Mouse (Mus musculus) ZHBTc4 (cell line): ENCODE data around the gene Aurkb.

Experiments used
- DNase-seq: peaks from one replicate; pipeline ENCODE4 v3.0.0-alpha.2; 2011; ENCODE audit warnings: low read depth, low spot score

Gene Aurkb

GRCm38 (mm10) chr11:69064259-69065133, 19.0 kb downstream of the Aurkb start:
- DNase-seq = no peak

DNA sequence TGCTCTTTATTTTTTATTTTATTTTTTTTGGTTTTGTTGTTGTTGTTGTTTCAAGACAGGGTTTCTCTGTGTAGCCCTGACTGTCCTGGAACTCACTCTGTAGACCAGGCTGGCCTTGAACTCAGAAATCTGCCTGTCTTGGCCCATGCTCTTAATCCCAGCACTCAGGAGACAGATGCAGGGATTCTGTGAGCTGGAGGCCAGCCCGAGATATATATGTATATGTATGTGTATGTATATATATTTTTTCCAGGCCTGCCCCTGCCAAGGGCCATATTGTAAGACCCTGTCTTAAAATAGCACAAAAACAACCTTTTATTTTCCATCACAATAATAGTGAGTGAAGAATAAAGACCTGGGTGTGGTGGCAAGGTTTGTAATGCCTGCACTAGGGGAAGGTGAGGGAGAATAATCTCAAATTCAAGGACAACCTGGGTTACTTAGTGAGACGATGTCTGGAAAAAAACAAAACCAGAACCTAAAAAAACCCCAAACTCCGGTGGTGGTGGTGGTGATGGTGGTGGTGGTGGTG, 20.0 kb downstream of the Aurkb start:
- DNase-seq = no peak

DNA sequence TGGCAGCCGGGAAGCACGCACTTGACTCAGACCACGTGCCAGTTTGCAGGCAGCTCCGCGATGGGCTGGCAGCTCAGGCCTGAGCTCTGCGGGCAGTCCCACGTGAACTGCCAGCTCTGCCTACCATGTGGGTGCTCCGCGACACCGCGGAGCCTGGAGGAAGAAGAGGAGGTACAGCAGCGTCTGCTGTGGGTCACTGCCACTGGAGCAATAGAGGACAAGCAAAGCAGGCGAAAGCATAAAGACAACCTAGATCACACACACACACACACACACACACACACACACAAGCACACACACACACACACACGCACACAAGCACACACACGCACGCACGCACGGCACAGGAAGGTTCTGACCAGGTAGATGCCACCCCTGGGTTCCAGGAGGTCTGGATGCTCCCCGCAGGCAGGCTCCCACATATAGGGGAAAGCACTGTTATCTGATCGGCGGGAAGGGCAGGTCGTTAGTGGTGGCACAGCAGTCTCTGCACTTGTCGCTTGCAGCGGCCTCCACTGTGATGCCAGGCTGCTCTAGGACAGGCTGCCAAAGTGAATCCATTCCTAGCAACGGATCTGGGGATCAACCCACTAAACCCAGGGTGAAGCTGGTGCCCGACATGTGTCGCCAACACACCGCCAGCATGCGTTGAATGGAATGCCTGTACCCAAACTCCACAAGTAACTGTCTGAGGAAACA, 20.9 kb downstream of the Aurkb start:
- peak; percentile 40 for DNase-seq

DNA sequence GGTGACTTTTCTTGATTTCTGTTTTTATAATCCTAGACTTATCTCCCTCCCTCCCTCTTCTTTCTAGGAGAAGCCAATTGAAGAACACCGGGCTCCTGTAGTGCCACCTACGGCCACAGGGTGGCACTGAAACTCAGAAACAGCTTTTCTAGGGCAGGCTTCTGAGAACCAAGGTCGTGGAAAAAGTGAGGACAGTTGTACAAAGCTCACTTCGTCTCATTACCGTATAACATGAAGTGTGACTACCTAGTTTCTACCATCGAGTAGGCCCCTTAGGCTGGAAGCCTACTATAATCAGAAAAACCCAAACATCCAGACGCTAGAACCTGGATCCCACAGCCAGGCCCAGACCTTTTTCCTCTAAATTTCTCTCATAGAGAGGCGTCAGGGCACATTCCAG, 21.5 kb downstream of the Aurkb start:
- peak; percentile 93 for DNase-seq

- DNase-seq = no peak
Observed at GRCm38 (mm10) chr11:69067601-69068000, 22.2 kb downstream of the Aurkb start.

DNA sequence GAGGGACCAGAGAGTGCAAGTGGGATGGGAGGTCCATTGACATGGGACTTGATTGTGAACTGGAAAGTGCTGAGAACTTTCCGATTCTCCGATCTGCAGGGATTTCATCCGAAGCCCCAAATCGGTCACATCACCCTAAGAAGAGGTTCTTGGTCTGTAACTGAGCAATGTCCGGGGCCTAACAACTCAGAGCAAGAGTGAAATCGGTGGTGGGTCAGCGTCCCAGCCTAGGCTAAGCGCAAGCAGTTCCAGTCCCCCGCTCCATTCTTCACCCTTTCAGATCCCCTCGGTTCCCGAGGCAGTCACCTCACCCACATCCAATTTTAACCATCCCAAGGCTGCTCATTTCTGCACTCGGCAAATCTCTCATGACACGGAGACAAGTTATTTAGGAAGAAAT, 24.6 kb downstream of the Aurkb start:
- no peak for DNase-seq

DNA sequence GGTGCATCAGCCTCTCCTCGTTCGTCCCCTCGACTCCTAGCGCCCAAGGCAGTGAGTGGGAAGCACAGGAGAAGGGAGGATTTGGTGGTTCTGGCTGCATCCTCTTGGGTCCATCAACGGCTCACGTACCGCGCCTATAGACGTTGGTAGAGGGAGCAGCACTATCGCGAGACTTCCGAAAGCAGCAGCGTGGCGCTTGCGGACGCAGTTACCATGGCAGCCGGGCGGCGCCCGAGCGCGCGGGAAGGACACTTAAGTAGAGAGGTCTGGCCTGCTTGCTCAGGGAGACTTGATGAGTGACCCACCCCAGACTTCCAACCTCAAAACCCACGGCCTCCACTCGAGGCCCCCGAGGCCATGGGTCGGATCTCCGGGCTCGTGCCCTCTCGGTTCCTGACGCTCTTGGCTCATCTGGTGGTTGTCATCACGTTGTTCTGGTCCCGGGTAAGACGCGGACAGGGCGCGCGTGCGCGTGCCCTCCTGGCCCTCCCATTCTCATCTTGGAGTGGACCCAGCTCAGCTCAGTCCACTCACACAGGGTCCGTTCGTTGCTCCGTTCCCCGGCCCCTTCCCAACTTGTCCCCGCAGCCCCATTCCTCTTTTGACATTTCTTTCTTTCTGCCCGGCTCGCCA, 25.3 kb downstream of the Aurkb start, which contains the start of gene Tmem107:
TSS of gene Tmem107 (plus strand) at position 217 of the 633 bp plus-strand sequence.
- peak; percentile 96 for DNase-seq

GRCm38 (mm10) chr11:69071262-69071661, 25.8 kb downstream of the Aurkb start:
- no peak for DNase-seq

- DNase-seq = no peak
Observed at GRCm38 (mm10) chr11:69072234-69072633, 26.8 kb downstream of the Aurkb start.

DNA sequence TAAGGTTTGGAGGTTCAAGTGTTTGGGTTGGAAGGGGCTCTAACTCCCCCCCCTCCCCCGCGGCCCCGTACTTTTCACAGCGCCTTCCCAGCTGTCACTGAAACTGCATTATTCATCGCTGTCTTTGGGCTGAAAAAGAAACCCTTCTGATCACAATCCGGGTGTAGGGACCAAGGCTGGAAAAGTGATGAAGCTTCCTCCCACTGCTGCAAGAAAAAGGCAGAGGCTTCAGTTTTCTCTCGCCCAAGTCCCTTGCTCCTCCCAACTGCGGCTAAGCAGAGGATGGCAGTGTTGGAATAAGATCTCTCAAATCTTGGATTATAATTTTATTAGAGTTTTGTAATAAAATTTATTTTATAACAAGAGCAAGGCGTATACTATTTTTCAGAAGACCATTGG, 27.2 kb downstream of the Aurkb start:
- no peak for DNase-seq

DNA sequence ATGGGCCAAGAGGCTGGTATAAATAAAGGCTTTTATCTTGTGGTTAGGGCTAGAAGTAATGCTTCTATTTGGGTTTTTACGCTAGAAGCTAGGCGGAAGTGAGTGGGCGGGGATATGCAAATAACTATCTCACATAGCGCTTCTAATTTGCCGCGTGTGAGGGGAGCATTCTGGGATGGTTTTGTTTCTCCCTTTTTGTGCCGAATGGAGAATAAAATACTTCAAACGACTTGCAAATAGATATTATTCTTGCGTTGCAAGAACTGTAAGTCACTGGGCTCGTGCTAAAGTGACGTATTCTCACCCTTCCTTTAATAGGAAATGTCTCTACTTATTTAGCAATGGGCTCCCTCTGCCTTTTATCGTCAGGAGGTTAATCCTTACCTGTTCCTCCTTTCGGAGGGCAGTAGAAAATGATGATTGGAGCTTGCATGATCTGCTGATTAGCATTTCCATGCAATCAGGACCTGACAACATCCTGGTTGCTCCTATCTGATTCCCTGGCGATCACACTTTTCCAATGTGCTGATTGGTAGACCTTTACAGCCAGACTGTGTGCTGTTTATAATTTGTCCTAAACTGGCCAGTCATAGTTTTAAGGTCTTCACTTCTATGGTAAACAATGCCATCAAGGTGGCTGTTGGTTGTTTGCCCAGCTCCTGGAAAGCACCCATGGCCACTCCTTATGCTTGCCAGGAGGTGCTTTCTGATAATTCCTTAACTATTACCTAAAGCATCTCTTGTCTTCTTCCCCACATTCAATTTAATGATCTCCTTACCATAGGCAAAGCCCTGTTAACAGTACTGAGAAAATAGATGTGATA, 27.8 kb downstream of the Aurkb start:
- DNase-seq = peak; percentile 96

GRCm38 (mm10) chr11:69073951-69074775, 28.7 kb downstream of the Aurkb start:
- no peak for DNase-seq

DNA sequence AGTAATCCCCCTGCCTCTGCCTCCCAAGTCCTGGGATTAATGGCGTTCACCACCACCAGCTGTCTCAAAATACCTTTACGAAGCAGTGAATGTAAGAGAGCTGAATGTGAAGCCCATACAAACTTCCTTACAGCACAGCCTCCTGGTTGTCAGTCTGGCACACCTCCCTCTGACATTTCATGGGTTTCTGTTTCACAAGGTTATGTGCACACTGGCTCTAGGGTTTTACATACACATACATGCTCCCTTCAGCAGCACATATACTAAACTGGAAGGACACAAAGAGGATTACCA, 29.3 kb downstream of the Aurkb start:
- DNase-seq = no peak

- DNase-seq = peak; percentile 87
Observed at GRCm38 (mm10) chr11:69075764-69076479, 30.5 kb downstream of the Aurkb start.

- DNase-seq = no peak
Observed at GRCm38 (mm10) chr11:69076572-69076971, 31.1 kb downstream of the Aurkb start.

- no peak for DNase-seq
Observed at GRCm38 (mm10) chr11:69077316-69077715, 31.9 kb downstream of the Aurkb start.

- no peak for DNase-seq
Observed at GRCm38 (mm10) chr11:69078041-69078440, 32.6 kb downstream of the Aurkb start.

GRCm38 (mm10) chr11:69078805-69079438, 33.5 kb downstream of the Aurkb start:
- DNase-seq = no peak

DNA sequence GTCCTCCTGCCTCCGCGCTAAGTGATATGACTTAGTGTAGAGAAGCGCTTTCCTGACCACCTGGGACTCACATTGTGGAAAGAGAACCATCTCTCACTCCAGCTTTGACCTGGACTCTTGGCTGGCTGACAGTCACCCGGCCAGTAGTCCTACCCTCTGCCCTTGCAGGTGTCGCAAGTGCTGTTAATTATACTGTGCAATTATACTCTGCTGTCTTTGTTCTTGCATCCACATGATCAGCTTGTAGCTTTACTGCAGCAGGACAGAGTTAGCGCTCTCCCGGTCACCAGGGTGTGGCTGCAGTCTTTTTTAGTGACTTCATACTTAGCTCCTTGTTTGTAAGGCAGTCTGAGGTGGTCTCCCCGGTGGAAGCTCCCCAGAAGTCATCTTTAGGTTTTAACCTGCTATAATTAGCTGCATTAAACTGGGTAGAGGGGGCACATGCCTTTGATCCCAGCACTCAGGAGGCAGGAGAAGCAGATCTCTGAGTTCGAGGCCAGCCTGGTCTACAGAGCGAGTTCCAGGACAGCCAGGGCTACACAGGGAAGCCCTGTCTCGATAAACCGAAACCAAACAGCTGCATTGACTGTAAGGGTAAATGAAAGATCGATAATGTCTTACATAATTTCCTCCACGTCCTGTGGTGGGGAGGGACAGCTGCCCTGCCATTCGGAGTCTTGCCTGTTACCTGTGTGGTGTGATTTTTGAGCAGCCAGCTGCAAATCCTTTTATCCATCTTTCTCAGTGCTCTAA, 34.8 kb downstream of the Aurkb start:
- DNase-seq = no peak
